Mouse (Mus musculus) T-helper 2 cell (primary cell): ENCODE measurements at regions not wholly inside any gene's neighbourhood (a gene's known extent, or its start where the extent isn't known, plus 50 kb on each side); places are given as distances from the start of the nearest gene placed in this dataset.

ENCODE experiments used
- in situ Hi-C: fragments of 300-600 bp; cut with MboI, MseI; formaldehyde crosslinking; loops from one replicate; pipeline ENCODE4 v1.15.1; 2025; ENCODE audit warnings: high pct_unique_total_duplicates

DNA sequence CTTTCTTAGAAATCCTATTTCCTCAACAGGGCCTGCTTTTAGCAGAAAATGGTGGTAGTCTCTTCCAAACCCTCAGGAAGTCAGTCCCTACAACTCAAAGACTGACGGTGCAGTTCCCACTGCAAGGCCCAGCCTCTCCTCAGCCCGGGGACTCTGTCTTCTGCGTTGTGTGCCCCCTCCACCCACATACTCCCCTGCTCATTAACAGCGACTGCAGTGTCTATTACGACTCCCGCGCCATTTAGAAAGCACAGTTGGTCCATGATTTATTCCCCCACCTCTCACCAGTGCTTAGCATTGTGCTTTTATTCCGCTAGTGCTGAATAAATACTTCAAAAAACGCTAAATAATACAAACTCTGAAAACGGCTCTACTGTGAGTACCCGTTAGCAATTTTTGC, 230.9 kb upstream of the Hes1 start:
- in situ Hi-C loops, result no loop called here

DNA sequence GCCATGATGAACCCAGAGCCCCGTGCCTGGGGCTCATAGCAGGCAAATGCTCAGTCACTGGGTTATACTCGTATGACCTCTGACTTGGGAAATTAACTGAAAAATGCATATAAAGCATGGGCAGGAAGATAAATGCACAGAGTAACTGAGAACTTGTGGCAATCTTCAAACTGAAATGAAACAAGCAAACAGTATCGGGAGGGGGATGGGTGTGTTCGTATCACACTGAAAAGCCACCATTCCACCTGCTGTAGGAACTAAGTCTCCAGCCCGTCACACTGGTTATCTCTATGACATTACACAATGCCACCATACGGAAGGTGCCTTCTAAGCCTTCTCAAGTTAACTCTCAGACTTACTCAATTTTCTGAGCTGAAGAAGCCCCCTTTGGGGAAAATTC, 230.3 kb upstream of the Hes1 start:
- in situ Hi-C loops, result no loop called here

DNA sequence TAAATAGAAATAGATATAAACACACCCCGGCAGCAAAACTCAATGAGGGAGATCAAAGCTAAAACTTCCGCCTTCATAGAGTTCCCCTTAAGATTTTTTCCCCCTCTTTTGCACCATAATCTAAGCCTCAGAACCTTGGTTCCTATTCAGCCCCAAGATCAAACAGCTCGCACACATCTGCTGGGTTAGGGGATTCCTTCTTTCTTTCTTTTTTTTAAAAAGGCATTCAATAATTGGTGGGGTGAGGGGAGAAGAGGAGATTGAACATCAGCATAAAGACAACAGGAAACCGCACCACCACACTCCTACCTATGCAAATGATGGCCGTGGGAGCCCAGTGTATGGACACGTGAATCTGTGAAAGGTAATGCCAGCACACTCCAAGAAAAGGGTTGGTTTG, 229.5 kb upstream of the Hes1 start:
- in situ Hi-C loops, result no loop called here

DNA sequence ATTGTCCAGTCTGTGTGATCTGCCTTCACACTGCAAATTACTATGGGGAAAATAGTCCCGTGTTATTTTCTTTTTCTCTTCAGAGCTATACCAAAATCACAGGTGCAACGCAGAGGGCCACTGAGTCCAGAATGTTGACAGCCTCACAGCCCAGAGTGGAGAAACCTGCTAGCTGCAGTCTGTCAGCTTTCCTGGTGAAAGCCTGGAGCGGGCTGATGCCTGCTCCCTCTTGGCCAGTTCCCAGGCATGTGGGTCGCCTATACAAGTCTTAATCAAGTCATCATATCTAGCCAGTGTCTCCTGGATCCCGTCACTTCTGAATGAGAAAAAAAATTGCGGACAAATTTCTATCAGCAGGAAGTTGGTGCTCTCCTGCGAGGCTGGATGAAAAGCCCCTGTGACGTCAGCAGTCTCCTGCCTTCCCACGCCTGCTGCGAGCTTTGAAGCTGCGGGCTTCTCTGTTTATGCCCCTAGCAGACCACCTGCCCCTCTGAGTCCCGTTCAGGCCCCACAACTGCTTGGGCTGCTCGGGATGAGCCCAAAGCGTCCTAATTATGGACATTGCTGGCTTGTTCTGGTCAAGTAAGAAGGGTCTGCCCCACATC, 227.1 kb upstream of the Hes1 start:
- in situ Hi-C loops, result no loop called here

DNA sequence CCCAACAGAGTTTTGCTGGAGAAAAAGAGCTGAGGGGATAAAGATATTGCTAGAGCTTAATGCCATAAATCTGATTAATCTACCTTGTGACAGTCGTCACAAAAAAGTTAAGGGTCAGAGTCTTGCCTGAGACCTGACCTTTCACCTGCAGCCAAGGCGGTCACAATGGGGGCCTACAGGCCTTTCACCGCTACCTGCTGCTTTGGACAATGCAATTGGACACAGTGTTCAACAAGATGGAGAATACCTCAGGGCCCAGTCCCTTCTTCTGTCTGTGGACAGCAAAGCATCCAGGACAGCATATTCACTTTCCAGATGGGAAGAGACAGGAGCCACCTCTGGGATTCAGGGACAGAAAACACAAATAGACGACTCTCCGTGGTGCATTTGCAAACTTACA, 226.3 kb upstream of the Hes1 start:
- in situ Hi-C loops, result no loop called here

DNA sequence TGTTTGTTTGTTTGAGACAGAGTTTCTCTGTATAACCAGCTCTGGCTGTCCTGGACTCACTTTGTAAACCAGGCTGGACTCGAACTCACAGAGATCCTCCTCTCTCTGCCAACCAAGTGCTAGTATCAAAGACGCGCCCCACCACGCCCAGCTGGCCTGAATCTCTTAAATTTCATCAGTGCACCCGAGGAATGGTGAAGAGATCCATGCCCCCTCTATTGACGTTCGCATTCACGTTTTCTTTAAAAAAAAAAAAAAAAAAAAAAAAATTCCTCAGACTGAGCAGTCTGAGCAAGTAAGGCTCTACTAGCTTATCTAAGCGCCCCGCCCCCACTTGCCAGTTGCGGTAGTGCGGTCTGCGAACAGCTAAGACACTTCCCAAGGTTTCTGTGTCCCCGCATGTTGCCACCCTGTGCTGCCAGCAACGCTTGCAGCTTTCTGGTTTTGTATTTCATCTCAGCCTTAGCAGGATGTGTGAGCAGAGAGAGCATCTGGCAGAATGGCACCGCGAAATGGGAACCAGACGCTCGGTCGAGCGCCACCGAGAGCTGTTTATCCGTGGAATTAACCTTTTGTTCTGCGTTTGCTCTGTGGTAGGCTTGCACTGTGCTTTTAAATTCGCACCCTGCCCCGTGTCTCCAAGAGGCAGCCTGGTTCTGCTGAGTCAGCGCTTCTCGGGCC, 225.1 kb upstream of the Hes1 start:
- in situ Hi-C loops, result no loop called here

DNA sequence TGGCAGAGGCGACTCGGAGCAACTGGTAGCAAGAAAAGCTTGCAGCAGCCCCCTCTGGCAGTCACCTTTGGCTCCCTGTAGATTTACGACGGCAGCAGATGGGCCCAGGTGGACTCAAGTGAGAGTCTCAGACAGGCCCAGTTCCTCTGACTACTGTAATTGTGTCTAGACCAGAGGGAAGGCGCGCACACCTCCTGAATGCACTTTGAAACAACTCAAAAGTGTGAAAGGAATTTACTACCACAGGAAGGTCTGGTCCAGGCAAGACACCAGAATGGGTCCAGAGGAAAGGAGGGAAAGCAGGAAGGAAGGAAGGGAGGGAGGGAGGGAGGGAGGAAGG, 224.6 kb upstream of the Hes1 start:
- in situ Hi-C loops, result no loop called here

DNA sequence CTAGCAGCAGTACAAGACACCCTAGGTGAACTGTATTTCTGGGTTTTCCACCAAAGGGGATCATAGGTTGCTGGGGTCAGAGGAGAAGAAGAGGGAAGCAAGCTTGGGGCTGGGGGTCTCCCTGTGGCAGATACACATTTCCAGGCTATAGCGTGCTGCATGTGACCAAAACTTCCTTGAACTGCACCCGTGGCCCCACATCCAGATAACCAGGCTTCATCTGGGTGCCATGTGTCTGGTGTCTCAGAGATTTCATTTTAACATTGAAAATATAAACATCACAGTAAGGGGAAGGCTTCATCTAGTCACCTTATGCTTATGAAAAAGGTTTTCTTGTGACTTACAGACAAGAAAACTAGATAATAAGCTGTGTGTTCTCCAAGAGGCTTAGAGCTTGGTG, 223.8 kb upstream of the Hes1 start:
- in situ Hi-C loops, result no loop called here

DNA sequence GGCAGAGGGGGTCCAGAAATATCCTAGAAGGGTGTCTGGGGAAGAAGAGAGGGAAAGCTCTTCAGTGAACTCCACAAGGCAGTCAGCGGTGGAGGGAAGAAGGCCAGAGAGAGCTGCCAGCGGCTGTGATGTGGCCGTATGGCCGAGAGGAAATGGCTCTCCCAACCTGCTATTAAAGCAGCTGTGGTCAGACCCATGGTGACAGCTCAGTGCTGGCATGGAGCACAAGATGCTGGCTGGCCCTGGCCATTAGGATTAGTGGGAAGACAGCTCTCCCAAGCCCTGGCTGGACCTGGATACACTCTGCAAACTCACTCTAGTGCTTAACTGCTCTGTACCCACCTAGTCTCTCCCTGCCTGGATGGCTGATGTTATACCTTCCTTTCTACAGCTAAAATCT, 223.1 kb upstream of the Hes1 start:
- in situ Hi-C loops, result no loop called here

DNA sequence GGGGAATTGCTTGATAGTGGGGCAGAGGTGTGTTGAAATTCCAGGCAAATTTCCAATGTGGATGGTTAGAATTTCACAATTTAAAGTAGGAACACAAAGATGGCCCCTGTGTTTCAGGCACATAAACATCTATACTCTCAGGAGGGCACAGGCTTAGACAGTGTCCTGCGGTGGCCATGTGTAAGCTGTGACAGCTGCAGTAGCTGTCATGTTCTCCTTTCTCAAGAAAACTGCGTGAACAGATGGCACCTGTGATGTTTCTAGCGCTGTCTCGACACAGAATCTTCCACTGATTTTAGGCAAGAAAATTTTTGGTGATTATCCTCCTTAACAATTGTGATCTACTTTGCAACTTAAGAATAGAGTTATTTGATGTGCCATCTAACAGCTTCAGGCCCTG, 222.1 kb upstream of the Hes1 start:
- in situ Hi-C loops, result no loop called here

DNA sequence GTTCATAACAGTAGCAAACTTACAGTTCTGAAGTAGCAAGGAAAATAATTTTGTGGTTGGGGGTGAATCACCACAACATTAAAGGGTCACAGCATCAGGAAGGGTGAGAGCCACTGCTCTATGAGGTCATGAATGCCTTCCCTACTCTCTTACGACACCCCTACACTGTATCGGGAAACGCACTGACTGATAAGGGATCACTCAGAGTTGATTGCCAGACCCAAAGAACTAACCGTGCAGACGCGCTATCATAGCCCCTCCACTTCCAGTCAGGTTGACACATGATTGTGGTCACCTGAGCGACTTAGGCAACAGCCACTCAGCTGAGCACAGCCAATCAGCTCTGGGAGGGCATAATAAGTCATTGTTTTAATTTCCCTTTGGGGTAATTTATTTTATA, 220.7 kb upstream of the Hes1 start:
- in situ Hi-C loops, result no loop called here

DNA sequence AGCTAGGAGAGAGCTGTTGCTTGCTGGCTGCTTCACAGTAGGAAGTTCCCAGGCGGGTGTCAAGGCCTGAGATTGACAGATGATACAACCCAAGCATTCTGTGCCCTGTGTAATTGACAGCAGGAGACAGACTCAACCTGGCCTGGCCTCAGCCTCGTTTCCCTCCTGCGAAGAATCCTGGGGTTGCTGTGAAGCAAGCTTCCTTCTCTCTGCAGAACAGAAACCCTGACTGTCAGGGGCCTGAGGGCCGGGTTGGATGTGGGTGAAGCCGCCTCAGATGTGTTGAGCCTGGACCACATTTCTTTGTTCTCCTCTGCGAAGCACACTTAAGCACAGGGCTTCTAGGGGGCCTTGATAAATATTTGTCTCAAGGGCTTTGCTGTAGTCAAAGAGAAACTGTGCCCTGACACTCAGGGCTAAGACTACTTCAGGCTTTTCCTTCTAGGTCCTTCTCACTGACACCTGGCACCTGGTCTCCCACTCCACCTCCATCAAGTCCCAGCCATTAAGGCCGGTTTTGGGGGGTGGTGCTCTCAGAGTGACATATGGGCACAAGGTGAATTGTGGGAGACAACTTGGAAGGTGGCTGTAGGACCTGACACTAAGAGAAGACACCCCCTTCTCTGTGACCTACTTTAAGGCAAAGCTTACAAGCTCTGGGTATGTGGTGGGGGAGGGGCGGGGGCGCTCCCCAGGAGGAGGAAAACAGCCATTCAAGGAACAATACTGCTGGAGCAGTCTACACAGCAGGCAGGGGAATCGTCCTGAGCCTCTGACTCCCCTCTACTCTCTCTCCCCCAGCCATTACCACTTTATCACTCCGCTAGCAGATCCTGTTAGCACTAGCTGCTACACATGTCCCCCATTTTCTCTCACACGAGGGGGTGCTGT, 219.2 kb upstream of the Hes1 start:
- in situ Hi-C loops, result no loop called here

DNA sequence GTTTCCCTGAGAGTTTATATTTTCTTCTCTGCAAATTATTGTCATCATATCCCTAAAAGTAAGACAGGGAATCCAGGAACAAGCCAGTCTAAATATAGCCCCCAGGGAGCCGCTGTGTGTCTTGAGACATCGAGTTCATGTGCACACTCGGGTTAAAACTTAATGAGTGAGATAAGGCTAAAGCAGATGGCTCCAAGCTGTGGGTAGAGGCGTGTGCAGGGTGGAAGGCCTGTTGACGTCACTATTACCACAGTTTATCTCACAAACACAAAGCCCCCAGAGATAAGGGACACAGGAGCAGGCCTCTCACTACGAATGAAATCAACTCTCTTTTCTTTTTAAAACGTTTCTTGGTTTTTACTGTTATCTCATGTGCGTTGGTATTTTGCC, 218.6 kb upstream of the Hes1 start:
- in situ Hi-C loops, result no loop called here

DNA sequence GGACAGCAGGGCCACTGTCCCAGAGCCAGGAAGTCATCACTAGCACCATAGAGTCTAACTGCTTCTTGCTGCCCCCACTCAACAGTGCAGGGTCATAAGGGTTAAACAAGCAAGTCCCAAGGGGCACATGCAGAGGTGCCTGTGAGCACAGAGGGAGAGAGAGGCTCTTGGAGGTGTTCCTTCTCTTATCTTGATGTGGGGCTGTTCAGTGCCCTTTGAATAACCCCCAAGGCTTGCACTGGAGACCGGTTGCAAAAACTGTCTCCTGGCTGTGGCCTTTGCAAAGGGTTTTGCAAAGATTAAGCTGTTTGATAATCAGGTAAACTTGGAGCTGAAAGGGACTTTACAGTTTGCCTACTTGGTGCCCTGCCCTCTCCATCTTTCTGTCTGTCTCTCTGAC, 217.1 kb upstream of the Hes1 start:
- in situ Hi-C loops, result no loop called here

DNA sequence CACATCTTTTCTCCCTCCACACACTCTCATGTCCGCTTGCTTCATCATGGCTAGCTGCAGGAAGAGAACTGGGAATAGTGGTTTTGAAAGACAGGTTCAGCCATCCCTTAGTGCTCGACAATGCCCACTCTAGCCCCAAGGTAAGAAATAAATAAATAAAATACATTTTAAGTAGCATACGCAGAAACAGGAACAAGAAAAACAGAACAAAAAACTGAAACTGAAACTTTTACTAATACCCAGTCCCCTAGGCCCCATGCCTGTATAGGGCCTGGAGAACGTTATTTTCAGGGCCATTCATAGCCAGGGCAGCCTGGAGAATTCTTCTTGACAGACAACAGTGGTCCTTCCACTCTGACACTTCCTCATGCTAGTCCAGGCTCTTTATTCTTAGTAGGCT, 216.4 kb upstream of the Hes1 start:
- in situ Hi-C loops, result no loop called here

DNA sequence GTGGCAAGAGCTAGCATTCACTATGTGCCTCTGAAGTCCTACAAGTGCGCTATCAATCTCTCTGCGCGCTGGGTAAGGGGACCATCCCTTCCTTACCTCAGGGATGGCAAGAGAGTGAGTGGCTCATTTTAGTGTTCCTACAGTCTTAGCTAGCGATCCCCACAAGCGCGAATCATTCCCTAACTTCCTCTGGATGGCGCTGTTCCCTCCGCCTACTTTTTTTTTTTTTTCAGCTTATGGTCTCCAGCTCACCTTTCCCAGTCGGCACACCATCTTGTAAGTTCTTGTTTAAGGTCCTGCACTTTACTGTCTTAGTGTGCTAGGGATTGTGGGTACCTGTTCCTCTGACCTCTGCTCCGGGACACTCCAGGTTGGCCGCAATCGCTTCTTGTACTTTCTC, 215.7 kb upstream of the Hes1 start:
- in situ Hi-C loops, result no loop called here

DNA sequence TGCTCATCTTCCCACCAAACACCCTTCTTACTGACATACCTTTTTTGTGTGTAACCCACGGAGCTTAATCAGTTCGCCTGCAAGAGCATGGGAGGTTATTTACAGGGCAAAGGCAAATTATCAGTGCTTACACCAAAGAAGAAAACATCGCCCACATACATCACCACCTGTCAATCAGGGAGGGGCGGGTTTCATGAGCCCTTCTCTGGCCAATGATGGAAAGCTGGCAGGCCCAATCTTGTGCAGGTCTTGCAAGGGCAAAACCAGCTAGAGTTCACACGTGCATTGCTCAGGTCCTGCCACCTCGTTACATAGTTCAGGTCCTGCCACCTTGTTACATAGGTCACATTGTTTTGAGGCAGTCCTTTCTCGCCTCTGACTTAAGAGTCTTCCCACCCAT, 214.7 kb upstream of the Hes1 start:
- in situ Hi-C loops, result no loop called here

DNA sequence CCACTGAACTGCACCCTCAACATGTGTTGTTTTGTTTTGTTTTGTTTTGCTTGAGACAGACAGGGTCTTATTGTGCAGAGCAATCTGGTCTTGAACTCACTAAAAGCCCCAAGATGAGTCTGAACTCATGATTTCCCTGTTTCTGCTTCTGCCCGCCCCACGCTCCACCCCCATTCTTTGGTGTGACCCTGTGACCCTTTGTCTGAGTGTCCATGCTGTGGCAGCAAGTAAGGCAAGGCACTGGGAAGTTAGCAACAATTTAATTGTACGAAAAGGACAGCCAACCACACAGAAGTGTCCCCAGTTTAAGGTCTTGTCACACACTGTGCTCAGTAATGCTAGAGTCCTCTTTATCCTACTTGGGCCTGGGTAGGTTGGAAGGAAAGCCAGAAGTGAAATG, 213.6 kb upstream of the Hes1 start:
- in situ Hi-C loops, result no loop called here

DNA sequence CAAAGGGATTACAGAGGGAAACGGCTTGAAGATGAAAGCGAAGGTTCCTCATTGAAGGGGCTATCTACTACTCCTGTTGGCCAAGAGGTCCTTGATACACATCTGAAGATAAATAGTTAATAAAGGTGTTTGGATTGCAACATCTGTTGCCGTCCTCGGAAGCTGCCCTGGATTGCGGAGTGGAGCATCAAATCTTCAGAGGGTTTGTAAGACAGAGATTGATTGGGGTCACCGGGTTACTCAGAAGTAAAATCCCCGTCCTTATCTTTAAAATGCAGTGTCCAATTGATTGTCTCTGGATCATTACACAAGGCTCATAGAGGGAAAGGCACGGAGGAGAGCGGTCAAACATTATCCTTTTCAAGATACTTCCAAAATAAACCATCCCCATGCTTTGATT, 212.4 kb upstream of the Hes1 start:
- in situ Hi-C loops, result no loop called here

DNA sequence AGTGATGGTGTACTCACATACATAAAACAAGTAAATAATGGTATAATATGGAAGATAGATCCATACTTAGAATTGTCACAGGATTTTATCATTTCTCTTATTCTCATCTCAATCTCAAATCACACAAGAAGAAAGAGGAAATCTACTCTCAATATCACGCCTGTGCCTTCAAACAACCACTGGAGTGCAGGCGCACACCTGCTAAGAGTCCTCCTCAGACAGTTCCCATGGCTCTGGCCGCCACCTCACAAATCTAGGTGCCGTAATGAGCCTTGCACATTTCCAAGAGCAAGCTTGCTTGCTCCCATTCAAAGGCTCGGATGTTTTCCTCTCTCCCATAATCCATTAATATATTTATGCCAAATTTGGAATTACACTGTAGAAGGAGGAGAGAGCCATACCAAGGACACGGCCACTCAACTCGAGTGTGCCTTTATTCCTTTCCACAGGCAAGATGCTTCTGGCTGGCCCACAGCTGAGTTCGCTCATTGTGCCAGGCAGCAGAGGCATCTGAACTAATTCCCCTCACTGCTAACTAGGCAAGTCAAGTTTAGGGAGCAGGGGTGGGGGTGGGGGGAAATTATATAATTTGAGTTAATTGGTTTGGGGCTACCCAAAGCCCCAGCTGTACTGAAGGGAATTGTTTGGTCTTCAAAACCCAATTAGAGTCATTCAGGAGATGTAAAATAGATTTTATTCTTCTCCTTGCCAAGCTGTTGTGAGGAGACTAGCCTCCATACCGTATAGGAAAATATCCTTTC, 209.2 kb upstream of the Hes1 start:
- in situ Hi-C loops, result no loop called here

DNA sequence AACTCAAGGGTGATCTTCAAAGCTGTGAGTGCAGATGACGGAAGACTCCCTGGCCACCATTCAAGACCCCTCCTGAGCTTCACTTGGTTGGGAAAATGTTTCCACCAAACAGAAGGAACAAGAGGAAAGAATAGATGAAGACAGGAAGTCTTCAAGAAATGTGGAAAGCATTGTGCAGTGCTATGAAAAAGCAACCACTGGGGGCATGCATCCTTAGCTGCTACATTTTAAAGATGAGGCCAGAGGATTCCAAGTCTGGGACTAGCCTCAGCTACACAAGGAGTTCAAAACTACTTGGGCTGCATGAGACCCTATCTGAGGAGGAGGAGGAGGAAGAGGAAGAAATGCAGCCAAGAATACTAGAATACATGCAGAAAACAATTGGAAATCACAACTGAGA, 207.6 kb upstream of the Hes1 start:
- in situ Hi-C loops, result no loop called here

DNA sequence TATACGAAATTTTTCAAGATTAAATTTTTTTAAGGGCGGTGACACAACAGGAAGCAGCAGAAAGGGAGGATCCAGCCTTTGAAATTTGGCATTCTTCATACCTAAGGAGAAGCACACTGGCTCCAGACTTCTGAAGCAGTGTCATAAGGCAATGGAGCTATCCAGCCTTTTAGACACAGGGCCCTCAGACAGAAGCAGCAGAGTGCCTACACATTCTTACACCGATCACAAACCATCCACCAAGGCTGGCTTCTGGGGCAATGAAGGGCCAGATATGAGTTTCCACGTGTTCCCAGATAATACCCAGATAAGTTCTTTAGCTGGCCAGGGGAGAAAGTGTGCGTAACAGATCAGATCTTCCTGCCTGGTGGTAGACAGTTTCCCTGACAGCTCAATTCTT, 205.5 kb upstream of the Hes1 start:
- in situ Hi-C loops, result no loop called here
